Mouse (Mus musculus): ENCODE measurements around the gene Ccdc40.

DNA sequence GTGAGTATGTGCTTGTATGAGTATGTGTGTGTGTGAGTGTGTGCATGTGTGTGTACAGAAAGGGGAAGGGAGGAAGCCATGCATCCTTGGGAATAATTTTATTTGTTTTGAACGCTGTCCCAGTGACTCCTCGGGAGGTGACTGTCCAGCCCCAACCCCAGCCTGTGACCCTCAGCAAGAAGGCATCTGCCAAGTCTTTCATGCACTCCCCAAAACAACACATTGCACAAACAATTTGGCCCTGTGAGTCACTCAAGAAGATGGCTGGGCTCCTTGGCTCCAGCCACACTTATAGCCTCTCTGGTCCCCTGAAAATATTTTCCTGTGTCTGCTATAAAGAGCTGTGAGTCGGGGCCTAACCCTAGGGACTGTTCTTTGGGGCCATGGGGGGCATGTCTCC is 42.0 kb upstream of the Ccdc40 start:
- TF ChIP-seq POLR2A (IDR thresholded peaks at IDR 0.05; ENCODE audit: low read depth, low read length), result no peak
- TF ChIP-seq CTCF (IDR thresholded peaks at IDR 0.05; ENCODE audit: borderline replicate concordance, insufficient read depth, low read length), result no peak
